Mouse (Mus musculus): ENCODE data around the gene Trpv2. TPM values are rescaled to one million over a fixed set of nuclear protein-coding genes. Genes with fewer than 3 reads are reported as not detected.

Gene Trpv2
- polyA plus RNA-seq, 2 experiments from 2014 or later, result 65.8 to 93.5 TPM

GRCm38 (mm10) chr11:62630225-62630821 is 56.0 kb downstream of the Trpv2 start:
- no peak for ATAC-seq

- no peak for ATAC-seq
Measured at GRCm38 (mm10) chr11:62631138-62631537, 56.9 kb downstream of the Trpv2 start.

GRCm38 (mm10) chr11:62635406-62635805 is 61.1 kb downstream of the Trpv2 start:
- ATAC-seq, result no peak

- no peak for ATAC-seq
Measured at GRCm38 (mm10) chr11:62636105-62636839, 62.0 kb downstream of the Trpv2 start.

GRCm38 (mm10) chr11:62636840-62637221 is 62.5 kb downstream of the Trpv2 start:
- ATAC-seq, result no peak

GRCm38 (mm10) chr11:62637401-62637800 is 63.1 kb downstream of the Trpv2 start:
- no peak for ATAC-seq

GRCm38 (mm10) chr11:62637806-62638205 is 63.5 kb downstream of the Trpv2 start:
- no peak for ATAC-seq

GRCm38 (mm10) chr11:62638402-62638801 is 64.1 kb downstream of the Trpv2 start:
- no peak for ATAC-seq

GRCm38 (mm10) chr11:62640378-62640777 is 66.1 kb downstream of the Trpv2 start:
- ATAC-seq, result no peak

GRCm38 (mm10) chr11:62642023-62642844 is 67.9 kb downstream of the Trpv2 start:
- ATAC-seq, result no peak

GRCm38 (mm10) chr11:62643011-62643631 is 68.8 kb downstream of the Trpv2 start:
- ATAC-seq, result no peak

GRCm38 (mm10) chr11:62643681-62644363 is 69.5 kb downstream of the Trpv2 start:
- ATAC-seq, result no peak

GRCm38 (mm10) chr11:62644602-62645336 is 70.5 kb downstream of the Trpv2 start:
- ATAC-seq, result no peak

- ATAC-seq, result no peak
Measured at GRCm38 (mm10) chr11:62645337-62645675, 71.0 kb downstream of the Trpv2 start.

GRCm38 (mm10) chr11:62645732-62646494 is 71.6 kb downstream of the Trpv2 start:
- no peak for ATAC-seq

- ATAC-seq, result no peak
Measured at GRCm38 (mm10) chr11:62646495-62646843, 72.2 kb downstream of the Trpv2 start.

GRCm38 (mm10) chr11:62646958-62647515 is 72.8 kb downstream of the Trpv2 start:
- ATAC-seq, result no peak

- peak; percentile 25 for ATAC-seq
Measured at GRCm38 (mm10) chr11:62647661-62648590, 73.6 kb downstream of the Trpv2 start, which contains the start of gene Lrrc75a. Gene Lrrc75a, minus strand, starts transcription at chr11:62648523.

- peak; percentile 86 for ATAC-seq
Measured at GRCm38 (mm10) chr11:62648591-62649391, 74.5 kb downstream of the Trpv2 start, which contains the start of gene Mmgt2. Gene Mmgt2, plus strand, starts transcription at chr11:62648664.
